Mouse (Mus musculus) CH12F3 (cell line): ENCODE results near the gene Pard6b.

Experiments used
- in situ Hi-C: fragments of 300-500 bp; cut with MboI; formaldehyde crosslinking; loops from 2 replicates; pipeline ENCODE4 v1.14.3; 2020; ENCODE audit warnings: low sequenced_read_pairs

Pard6b gene

DNA sequence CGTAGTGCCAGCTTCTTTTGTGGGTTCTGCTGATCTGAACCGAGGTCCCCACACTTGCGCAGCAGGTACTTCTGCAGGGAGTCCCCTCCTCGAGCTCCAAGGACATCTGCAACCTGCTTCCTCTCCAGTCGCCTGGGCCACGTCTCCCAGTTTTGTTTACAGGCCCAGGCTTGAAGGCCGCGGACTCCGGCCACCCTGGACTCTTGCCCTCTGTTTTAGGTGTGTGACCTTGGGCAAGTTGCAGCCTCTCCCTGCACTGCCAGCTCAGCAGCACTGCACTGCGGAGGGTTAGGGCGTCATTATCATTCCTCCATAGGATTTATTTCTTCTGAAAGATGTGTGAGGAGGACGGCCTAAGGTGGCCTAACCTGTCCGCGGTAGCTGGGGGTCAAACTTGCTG lies 47.0 kb downstream of the Pard6b start:
- in situ Hi-C loops, result no loop called here

DNA sequence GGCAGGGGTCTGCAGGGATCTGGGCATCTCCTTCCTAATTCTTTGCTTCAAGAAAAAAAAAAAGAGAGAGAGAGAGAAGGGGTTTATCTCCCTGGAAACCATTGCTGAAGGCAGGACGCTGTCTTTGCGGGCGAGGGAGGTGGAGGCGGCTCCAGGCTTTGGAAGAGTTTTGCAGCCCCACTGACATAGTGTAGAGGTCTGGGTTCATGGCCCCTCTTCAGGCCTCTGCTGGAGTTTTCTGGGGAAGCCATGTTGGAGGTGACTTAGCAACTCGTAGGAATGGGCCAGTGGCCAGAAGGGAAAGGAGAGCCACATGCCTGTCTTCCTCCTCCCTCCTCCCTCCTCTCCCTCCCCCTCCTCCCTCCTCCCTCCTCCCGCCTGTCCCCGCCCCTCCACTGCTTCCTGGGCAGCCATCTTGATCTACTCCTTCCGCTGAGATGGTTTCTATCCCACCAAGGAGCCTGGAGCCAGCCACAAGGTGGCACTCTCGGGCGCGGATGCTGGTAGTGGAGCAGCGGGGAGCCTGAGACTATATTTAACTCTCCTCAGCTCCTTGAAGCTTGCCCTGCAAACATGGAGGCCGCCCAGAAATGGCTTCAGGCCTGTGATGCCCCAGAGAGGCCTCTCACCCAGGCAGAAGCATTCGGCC lies 47.5 kb downstream of the Pard6b start:
- in situ Hi-C loops, result no loop called here

DNA sequence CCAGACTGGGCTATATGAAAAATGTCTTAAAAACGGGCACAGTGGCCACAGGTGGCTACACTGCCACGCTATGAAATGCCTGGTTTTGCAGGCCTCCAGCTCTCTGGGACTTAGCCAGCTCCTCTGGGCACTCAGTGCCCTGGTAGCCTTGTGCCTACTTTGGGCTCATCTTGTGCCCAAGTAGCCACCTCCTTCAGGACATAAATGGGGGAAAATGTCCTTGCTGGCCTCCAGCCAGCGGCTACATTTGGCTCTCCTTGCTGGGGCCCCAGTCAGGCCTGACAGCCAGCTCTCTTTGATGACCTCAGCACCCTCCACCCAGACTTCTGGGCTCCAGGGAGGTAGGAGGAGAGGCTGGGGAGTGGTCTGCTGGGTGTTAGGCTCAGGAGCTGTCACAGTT lies 49.2 kb downstream of the Pard6b start:
- in situ Hi-C loops, result no loop called here

DNA sequence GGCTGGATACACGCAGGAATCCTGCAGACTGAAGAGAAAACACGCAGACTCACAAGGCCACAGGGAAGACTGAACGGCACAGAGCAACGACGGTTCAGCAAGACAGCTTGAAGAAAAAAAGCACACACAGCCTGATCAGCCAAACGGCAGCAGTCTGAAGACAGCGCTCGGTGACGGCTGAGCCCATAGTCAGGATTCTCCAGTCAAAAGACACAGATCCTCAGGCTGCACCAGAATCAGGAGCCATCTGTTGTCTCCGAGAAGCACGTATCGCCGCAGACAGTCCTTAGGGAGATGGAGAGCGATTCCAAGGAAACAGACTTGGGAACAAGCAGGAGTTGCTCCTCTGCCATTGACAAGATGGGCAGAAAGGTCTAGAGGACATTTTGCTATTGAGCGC lies 56.4 kb downstream of the Pard6b start:
- in situ Hi-C loops, result no loop called here

DNA sequence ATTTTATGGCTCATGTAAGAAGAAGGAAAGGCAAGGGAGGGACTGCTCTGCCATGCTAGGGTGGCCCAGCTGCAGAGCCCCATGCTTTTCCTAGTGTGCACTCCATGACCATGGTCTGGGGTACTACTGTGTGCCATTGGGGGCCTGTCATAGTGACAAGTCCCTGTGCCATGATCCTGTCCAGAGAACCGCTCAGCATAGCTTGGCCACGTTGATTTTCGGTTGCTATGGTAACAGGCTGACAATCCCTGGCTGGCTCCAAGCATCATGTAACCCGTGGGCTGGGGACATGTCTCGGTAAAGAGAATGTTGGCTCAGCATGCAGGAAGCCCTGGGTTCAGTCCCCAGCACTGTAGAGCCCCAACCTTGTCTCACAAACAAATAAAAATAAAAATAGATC lies 63.0 kb downstream of the Pard6b start:
- in situ Hi-C loops, result no loop called here

DNA sequence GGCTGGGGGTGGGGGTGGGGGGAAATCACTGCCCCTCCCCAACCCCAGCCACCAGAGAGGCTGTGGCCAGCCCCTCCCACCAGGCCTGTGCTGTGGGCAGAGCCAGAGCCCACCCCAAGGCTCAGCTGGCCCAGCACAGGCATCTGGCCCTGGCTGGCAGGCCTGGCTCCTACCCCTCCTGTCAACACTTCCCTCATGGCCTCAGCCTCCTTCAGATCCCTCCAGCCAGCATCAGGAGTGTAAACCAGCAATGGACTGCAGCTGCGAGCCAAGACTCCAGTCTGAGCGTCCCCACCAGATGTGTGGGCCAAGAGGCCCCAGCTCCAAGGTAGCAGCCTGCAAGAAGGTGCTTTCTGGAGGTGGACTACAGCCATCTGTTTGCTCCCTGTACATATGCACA lies 64.6 kb downstream of the Pard6b start:
- in situ Hi-C loops, result no loop called here

DNA sequence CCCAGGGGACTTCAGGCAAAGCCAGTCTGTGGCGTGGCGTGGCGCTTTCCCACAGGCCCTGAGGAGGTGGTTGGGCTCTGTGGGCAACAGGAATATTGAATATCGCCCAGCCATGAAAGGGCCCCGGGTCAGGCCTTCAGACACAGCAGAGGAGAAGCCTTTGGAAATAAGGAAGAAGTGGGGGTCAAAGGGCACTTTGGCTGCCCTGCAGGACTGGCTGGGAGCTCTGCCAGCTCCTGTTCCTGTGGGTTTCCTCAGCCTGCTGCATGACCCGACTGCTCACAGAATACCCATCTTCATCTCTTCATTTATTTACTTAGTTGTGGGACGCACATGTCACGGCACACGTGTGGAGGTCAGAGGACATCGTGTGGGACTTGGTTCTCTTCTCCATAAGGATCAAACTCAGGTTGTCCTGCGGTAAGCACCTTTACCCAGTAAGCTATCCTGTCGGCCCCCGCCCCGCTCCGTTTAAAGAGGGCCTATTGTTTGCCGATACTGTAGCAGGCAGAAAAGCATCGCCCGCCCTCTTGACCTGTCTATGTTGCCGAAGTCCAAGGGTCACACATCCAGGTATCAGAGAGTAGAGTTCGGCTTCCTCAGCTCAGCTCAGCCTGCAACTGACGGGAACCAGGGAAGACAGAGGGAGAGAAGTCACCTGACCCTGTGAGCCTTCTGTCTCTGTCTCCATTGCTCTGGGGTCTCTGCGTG lies 67.1 kb downstream of the Pard6b start:
- in situ Hi-C loops, result no loop called here

DNA sequence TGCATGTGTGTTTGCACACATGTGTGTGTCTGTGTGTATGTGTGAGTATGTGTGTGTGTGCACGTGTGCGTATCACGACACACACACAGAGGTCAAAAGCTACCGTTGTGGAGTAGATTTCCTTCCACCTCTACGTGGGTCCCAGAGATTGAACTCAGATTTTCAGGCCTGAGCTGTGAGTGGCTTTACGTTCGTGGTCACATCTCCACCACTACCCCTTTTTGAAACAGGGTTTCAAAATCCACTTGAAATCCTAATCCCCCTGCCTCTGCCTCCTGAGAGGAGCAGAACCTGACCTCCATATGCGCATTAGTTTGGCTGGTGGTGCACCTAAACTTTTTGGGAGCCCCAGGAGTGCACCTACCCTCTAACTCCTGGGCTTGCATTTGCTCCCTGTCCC lies 68.4 kb downstream of the Pard6b start:
- in situ Hi-C loops, result no loop called here
